Mouse (Mus musculus): Measurements from ENCODE around the gene Serac1.

GRCm38 (mm10) chr17:6103566-6103965 lies 24.0 kb upstream of the Serac1 start:
- TF ChIP-seq CTCF (IDR thresholded peaks at IDR 0.05; ENCODE audit: borderline replicate concordance, extremely low read depth, insufficient read depth, insufficient read length) (no peak), POLR2A (IDR thresholded peaks at IDR 0.05; ENCODE audit: borderline replicate concordance, extremely low read depth, insufficient read depth, insufficient read length, poor library complexity, severe bottlenecking) (no peak)
